Mouse (Mus musculus): ENCODE results near the gene D130043K22Rik. TPM values are rescaled to one million over a fixed set of nuclear protein-coding genes. Genes with fewer than 3 reads are reported as not detected.

The D130043K22Rik gene
- total RNA-seq (2022) = 1 to 10 TPM in 3 of 4 experiments, under 1 TPM in 1; 0.67 to 2.9 (median 1.6) TPM

DNA sequence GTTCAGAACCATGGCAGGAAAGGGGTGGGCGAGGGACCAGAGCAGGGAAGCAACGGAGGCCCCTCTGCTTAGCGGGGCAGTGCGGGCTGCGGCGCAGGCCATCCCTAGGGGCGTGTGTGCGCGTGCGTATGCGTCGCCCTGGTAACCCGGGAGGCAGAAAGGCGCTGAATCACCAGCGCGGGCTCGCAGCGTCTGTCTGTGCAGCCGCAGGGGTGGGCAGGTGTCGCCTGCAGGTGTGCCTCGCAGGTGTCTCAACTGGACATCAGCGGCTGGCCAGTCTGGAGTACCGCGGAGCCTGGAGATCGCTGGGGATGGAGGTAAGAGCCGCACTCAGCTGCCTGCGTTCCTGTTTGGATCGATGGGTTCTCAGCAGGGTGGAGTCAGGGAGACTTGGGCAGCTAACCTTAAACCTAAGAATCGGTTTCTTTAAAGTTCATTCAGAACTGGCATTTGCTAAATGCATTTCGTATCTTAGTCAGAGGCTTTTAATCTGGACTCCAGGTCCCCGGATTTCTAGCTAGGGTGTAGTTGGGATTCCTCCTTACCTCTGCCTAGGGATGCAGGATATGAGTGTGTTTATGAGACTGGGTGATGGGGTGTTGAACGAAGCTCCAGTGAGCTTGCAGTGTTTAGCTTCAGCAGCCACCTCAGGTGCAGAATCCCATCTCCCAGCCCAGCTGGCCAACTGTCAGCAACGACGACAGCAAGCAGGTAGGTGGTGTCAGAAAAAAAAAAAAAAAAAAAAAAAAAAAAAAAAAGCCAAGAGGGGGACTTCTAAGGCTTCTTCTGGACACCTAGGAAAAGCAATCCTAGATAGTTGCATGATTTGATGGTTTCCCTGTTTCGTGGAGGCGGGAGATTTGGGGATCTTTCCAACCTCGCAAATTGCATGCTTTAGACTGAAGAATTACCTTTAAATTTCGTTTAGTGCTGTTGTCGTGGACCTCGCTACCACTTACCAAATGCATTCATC is at the start of gene D130043K22Rik:
TSS of gene D130043K22Rik (plus strand) at position 153 of the 973 bp plus-strand sequence.
- DNase-seq = peak; percentile 47

DNA sequence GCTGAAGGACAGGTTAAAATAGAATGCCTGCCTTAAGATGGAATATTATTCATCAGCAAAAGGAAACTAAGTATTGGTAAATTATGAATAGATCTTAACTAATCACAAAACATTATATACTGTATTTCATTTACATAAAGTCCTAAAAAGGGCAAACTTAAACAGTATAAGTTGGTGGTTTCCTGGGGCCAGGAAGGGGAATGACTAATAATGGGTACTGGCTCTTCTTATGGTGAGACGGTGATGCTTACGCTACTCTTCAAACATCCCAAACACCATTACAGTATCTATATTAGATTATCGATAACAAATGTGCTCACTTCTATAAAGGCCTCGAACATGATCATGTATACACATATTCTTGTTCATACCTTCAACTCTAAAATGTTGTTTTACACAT is 46.2 kb upstream of the D130043K22Rik start:
- no peak for DNase-seq

DNA sequence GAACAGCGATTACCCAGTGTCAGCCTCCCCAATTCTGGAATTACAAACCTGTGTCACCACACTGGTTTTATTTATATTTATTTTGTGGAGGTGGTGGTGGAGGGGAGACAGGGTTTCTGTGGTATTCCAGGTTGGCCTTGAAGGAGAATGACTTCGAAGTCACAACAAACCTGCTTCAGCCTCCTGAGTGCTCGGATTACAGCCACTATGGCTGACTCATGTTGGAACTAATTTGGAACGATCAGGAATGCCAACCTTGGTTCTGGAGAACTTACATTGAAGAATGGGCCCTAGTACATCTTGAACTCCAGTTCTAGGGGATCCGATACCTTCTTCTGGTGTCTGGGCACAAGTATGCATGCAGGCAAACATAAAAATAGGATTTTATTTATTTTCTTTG is 45.6 kb upstream of the D130043K22Rik start:
- no peak for DNase-seq

DNA sequence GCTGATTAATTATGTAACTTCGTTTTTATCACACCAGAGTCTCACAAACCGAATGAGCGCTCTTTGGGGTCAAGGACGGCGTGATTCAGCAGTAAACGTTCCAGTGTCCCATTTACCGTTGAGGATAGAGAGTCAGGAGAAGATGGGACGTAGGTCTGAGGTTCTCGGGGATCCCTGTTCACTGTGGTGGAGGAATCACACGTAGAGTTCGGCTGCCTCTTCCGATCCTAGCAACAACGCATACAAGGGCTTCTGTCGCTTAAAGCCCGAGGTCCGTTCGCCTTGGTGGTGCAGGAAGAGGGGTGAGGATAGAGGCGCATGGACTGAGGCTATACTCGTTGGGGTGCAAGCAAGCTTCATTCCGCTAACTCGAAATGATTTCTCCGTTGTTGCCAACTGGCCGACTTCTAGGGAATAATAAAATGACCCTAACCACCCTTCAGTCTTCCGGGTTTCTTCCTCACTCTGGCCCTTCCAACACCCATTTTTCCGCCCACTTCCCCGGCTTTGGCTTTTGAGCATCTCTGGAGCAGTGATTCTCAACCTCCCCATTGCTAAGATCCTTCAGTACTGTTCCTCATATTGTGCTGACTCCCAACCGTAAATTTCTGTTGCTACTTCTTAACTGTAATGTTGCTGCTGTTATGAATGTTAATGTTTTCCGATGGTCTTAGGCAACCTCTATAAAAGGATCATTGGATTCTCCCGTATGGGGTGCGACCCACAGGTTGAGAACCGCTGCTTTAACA is 44.8 kb upstream of the D130043K22Rik start:
- DNase-seq = peak; percentile 82

DNA sequence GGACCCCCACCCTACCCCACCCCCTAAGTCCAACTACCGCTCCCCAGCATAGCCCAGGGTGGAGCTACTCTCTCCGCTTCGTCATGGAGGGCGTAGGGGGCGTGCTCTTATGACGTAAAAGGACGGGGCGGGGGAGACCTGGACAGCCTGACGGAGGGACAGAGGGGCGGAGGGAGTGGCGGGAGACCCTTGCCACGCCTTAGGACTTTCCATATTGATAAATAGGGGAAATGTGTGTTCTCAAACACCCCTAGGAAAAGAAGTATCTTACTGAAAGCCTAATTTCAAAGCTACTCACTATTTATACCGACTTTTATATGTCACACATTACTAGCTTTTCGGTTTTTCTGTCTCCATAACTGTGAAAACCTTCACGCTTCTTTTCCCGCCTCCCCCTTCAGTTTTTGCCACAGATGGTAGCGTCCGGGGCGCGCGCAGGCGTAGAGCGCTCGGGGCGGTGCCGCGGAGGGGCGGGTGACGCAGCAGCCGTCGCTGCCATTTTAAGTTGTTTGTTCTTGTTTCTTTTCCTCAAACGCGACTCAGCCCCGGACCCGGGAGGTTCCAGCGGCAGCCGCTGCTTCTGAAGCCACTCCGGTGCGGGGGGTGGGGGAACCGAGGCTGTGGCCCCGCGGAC is 44.1 kb upstream of the D130043K22Rik start:
- peak; percentile 97 for DNase-seq

DNA sequence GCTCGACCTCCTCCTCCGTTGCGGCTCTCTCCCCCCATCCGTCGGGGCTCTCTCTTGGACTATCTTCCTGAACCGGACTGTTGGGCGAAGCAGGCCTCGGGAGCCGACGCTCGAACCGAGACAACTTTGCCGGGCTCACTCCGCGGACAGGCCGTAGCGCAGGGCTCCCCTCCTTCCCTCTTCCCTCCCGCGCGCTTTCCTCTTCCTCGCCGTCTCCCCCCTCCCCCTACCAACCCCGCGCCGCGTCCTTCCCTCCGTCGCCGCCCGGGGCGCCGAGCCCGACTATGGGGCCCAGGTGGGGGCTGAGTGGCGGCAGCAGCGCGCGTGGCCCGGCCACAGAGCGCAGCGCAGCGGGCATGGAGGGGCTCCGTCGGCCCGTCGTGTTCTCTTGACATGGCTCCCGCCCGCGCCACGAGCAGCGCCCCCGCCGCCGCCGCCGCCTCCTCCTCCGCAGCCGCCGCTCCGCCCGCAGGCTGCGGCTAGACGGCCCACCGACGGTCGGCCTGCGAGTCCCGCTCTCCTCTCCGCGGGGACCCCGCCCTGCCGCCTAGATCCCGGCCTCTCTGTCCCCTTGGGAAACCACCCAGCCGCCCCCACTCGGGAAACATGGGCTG is 43.5 kb upstream of the D130043K22Rik start, which contains the start of gene BC005537:
TSS of gene BC005537 (plus strand) at position 350 of the 614 bp plus-strand sequence.
- no peak for DNase-seq

DNA sequence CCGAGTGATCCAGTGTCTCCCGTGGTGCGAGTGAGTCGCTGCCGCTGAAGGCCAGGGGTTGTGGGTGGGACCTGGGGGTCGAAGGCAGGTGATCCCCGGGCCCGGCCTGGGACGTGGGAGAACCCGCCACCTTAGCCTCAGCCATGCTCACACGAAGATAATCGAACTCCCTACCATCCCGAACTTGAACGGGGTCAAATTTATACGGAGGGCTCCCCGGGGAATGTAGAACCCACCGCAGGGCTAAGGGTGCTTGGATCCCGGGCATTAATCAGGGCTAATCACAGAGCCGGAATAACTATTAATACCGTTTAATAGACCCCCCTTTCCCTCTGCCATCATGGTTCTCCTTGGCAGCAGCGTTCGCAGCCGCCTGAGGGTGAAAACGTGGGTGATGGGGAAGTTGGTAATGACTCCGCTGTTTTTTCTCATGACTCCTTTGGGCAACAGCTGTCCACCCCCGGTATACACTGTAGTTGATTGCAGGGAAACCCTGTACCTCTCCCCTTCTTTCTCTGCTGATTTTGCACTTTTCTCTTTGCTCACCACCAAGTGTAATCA is 42.7 kb upstream of the D130043K22Rik start:
- no peak for DNase-seq

DNA sequence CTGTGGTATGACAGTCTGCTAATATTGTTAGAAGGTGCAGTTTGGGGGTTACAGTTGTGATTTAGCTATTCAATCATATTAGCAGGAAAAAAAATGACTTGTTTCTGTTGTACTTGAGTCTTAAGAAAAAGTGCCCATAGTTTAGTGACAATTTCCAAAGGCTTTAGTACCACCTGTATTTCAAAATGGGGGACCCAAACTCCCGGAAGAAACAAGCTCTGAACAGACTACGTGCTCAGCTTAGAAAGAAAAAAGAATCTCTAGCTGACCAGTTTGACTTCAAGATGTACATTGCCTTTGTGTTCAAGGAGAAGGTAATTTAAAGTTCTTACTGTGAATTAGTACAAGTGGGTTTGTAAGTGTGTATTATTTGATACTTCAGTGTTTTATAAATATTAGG is 41.7 kb upstream of the D130043K22Rik start:
- DNase-seq = no peak

DNA sequence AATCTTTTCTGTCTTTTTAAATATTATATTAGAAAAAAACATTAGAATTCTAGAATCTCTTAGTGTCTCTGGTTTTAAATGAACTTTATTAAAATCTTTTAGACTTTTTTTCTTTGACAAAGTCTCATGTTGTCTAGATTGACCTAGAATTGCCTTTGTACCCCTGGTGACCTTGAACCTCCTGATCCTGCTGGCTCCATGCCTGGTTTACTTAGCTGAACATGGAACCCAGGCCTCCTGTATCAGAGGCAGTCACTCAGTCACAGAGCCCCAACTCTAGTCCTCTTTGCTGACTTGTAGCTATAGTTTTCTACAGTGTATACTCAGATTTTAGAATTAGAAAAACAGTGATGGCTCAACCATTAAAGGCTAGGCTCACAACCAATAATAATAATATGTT is 38.9 kb upstream of the D130043K22Rik start:
- DNase-seq = no peak

DNA sequence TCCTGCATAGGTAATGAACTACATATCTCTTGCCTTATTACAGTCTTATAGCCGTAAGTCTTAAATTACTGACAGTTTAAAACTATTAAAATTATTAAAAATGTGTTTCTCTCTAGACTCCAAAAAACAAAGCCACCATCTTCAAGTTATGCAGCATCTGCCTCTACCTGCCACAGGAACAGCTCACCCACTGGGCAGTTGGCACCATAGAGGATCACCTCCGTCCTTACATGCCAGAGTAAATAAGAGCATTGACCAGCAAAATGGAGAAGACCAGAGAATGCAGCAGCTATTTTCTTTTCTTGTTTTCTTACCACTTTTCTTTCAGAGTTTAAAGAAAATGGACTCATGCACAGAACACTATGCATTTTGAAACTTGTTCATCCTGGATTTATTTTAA is 32.4 kb upstream of the D130043K22Rik start:
- no peak for DNase-seq

DNA sequence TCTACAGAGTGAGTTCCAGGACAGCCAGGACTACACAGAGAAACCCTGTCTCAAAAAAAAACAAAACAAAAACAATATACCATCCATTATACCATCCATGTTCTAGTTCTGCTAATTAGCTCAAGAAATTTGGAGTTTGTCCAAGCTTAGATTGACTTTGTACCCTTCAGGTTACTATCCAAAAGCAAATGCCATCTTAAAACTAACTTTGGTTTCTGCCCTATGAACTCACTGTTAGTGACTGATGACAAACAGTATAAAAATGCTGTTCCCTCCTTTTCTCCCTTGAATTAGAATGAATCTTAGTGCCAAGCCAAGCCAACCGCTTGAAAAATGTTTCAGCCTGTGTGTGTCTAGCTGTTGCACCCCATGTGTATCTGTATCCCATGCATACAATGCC is 30.3 kb upstream of the D130043K22Rik start:
- no peak for DNase-seq

DNA sequence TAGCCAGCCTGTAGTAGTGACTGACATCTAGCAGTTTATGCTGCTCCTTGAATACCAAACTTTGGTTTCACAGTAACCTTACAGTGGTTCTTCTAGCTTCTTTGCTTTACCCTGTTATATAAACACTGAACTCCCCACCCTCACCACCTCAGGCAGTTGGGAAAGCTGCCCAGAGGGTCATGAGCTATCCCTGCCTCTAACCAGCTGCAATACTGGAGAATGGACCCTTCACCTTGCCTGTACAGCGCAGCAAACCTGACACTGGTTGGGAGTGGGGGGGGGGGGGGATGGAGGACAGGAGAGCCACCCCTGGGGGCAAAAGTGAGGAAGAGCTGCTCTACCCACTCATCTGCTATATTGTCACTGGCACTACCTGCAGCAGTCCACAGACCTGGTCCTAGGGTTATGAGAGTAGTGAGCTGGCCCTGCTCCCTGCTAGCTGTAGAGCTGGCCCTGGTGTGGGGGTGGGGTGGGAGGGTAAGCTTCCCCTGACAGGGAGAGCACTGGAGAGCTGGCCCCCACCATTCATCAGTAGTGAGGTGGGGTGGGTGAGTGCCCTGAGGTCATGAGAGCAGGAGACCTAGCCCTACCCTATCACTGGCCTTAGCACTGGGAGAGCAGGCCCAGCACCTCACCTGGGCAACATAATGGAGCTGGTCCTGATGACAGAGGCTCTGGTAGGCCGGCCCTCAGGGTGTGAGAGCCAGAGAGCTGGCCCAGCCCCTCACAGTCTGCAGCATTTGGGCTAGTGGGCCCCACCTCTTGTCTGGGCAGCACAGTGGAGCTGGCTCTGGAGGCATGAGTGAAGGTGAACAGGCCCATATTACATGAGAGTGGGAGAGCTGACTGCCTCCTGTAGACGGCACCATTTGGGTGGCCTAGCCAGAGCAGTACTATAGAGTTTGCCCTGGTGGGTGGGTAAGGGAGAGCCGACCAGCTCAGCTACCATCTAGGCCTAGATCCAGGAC is 28.5 kb upstream of the D130043K22Rik start:
- DNase-seq = no peak

DNA sequence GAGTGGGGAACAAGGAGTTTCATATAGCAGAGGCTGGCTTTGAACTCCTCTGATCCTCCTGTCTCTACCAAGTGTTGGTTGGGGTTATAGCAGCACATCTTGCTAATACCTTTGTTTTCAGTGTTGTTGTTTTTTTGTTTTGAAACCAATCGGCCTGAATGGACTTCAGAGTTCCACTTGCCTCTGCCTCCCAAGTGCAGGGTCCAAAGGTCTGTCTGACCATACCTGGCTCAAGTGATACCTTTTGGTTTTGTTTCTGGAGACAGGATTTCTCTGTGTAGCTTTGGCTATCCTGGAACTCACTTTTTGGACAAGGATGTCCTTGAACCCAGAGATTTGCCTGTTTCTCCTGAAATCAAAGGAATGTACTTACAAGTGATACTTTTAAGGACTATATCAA is 25.0 kb upstream of the D130043K22Rik start:
- no peak for DNase-seq

DNA sequence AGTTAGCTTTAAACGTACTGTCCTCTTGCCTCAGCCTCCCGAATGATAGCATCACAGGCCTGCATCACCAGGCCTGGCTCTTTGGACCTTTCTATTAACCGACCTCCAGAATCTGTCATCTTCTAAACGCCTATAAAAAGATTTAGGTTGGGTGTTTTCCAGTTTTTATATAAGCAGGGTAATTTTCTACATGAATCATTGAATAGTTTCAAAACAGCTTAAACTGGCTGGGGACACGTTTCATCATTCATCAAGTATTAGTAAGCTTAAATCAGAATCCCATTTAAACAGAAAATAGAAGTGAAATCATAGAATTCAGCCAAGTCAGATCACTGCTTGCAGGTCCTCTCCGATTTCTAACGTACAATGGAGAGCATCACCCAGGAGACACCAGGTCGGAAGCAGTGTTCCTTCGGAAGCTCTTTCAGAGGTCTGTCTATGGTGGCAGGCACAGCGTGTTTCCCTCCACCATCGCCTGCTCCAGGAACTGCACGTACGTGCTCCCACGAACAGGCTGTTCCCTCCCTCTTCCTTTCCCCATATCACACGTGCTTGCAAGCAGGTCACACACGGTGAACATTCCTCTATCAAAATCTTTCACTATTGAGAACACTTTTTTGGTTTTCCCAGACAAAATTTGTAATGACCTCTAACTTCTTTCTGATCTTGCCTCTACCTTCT is 22.1 kb upstream of the D130043K22Rik start:
- DNase-seq = no peak

DNA sequence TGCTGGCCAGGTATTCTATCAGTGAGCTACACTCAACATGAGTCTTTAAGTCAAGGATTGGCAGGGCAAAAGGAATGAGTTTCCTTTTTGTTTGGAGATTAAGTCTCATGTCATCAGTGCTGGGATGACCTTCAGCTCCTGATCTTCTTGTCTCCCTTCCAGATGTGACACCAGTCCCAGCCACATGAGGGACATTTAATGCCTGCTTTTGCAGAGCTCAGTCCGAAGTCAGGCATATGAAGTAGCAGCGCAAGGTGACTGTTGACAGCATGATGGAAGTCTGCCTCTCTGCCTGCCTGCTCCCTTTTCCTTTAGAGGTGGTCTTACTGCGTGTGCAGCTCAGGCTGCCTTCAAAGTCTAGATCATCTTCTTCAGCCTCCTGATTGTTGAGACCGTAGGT is 20.3 kb upstream of the D130043K22Rik start:
- DNase-seq = no peak

DNA sequence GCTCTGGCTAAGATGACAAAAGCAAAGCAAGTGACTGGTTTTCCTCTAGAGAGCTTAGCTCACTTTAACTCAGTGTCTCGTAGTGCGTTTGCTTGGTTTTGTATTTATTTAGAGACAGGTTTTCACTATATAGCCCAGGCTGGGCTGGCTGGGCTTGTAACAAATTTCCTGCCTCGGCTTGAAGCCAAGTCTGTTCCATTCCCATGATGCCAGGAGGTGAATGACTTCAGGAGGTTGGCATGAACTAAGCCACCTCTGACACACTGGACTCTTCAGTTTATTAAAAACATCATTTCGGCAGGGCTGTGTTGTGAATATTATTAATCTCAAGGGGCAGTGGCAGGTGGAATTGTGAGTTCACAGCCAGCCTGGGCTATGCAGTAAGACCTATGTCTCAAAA is 19.3 kb upstream of the D130043K22Rik start:
- DNase-seq = no peak

DNA sequence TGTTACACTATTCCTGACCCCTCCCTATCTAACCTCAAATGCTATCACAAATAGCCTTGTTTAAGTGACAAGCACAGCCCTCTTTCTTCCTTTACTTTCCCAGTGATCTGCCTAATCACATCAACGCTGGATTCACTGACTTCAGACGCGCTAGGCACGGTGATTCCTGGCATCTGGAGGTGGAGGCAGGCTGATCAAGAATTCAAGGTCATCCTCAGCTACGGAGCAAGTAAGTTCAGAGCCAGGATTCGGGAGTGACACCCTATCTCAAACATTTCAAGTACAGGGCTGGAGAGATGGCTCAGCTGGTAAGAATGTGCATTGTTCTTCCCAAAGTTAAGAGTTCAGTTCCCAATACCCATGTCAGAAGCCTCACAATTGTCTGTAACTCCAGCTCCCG is 18.8 kb upstream of the D130043K22Rik start:
- no peak for DNase-seq

DNA sequence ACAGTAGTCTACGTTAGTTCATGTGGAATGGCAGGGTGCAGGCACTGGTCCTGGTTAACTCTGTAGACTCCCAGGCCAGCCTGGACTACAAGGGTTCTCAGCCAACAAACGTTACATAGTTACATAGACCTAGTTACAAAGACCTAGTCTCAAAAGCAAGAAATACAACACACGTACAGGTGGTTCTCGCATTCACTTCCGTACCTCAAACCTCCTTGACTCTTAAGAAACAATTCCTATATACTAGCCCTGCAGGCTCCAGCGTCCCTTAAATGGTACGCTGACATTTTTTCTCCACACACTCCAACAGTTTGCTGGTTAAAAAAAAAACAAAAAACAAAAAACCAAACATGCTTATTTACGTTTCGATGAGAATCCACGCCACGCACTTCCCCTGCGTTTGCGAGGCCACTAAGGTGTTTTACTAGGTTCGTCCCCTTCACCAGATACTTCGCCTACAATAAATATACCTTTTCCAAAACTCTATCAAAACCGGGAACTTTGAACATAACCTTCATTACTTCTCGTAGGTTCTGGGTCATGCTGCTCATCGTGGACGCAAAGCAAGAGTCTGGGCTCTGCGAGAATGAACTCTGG is 14.1 kb upstream of the D130043K22Rik start:
- DNase-seq = no peak

DNA sequence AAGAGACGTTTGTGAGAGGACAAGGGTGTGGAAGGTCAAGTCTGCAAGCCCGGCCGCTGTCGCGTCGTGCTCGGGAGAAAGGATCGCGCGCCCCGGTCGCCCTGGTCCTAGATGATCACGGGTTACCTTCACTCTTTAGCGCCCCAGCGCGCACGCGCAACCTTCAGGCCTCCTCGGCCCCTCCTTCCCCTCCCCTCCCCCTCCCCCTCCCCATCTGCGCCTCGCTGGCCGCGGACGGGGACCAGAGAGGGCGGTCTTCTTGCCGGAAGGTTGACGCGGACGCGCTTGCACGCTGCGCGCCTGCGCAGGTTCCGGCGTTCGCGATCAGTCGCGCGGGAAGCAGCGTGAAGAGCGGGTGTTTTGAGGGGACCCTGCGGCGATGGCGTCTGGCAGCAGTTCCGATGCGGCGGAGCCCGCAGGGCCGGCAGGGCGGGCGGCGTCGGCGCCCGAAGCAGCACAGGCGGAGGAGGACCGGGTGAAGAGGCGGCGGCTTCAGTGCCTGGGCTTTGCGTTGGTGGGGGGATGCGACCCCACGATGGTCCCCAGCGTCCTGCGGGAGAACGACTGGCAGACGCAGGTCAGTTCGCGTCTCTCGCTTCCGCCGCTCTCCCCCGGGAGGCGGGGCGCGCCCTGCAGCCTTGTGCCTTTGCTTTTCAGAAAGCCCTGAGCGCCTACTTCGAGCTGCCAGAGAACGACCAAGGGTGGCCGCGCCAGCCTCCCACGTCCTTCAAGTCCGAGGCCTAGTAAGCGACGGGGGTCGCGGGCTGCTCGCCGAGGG is 13.4 kb upstream of the D130043K22Rik start, which contains the start of the genes Acot13 and Tdp2:
TSS of gene Acot13 (minus strand) at position 188 of the 778 bp plus-strand sequence.
TSS of gene Tdp2 (plus strand) at position 327 of the 778 bp plus-strand sequence.
- peak; percentile 92 for DNase-seq
